Mouse (Mus musculus) intestine, embryonic 14.5 days (tissue): ENCODE measurements around the gene Hist1h2ak. TPM values are rescaled to one million over a fixed set of nuclear protein-coding genes. Genes with fewer than 3 reads are reported as not detected.
A peak's percentile ranks its signal among the peaks of the same experiment; 100 is the strongest.

Source experiments
- ATAC-seq: fragments of 200-750 bp; cut with Nextera tagmentation; replicated peaks from 2 replicates; pipeline ENCODE4 v1.8.0; 2017; ENCODE audit warnings: low read depth, moderate number of reproducible peaks, moderate TSS enrichment, moderate library complexity; ENCODE audit not compliant: low FRiP score, low TSS enrichment
- DNase-seq: peaks from one replicate; pipeline ENCODE4 v3.0.0-alpha.2; 2018; ENCODE audit warnings: low spot score
- H3K27ac ChIP-seq: fragments of 300-500 bp; sonication (generic); 2 replicates; pipeline ENCODE4 v1.5.1; 2014; ENCODE audit warnings: low read depth, mild to moderate bottlenecking, control low read depth
- H3K27me3 ChIP-seq: fragments of 300-500 bp; sonication (generic); replicated peaks from 2 replicates; pipeline ENCODE4 v1.6.1; 2014; ENCODE audit warnings: low read length, control low read depth; ENCODE audit not compliant: control insufficient read depth, insufficient read depth
- H3K36me3 ChIP-seq: fragments of 300-500 bp; sonication (generic); 2 replicates; pipeline ENCODE4 v1.6.1; 2014; ENCODE audit warnings: low read length, control low read depth; ENCODE audit not compliant: control insufficient read depth, insufficient read depth
- H3K4me1 ChIP-seq: fragments of 300-500 bp; sonication (generic); replicated peaks from 2 replicates; pipeline ENCODE4 v1.6.1; 2014; ENCODE audit warnings: low read length, control low read depth, mixed read lengths; ENCODE audit not compliant: control insufficient read depth, insufficient read depth
- H3K4me2 ChIP-seq: fragments of 300-500 bp; sonication (generic); 2 replicates; pipeline ENCODE4 v1.6.1; 2014; ENCODE audit warnings: low read length
- H3K4me3 ChIP-seq: fragments of 300-500 bp; sonication (generic); 2 replicates; pipeline ENCODE4 v1.5.1; 2014; ENCODE audit warnings: low read depth, low read length, control low read depth, mixed read lengths
- H3K9ac ChIP-seq: fragments of 300-500 bp; sonication (generic); 2 replicates; pipeline ENCODE4 v1.6.1; 2014; ENCODE audit warnings: mild to moderate bottlenecking, low read length
- H3K9me3 ChIP-seq: fragments of 300-500 bp; sonication (generic); 2 replicates; pipeline ENCODE4 v1.6.1; 2016; ENCODE audit warnings: low read length, control low read depth; ENCODE audit not compliant: control insufficient read depth
- WGBS: fragments of 180-500 bp; shearing (Covaris S2); extraction: QIAGEN DNeasy Blood & Tissue Kit; methylation state at CpG from one replicate; pipeline ENCODE4 v1.1.7; 2014; 5-methylcytosine and 5-hydroxymethylcytosine counted together
- microRNA-seq: library from miRNA; unstranded; fragments of <30 nt; microRNA quantifications from one replicate; pipeline ENCODE4, GENCODE M21; 2016
- polyA plus RNA-seq: library from polyadenylated mRNA; unstranded; fragments of >200 nt; fragmentation: Nextera tagmentation; extraction: Ambion mirVana; gene quantifications from 2 replicates; pipeline ENCODE4 v1.2.1, GENCODE M21; 2014

Gene Hist1h2ak
- polyA plus RNA-seq, 1 experiment from 2014 or later: 18.2 TPM

DNA sequence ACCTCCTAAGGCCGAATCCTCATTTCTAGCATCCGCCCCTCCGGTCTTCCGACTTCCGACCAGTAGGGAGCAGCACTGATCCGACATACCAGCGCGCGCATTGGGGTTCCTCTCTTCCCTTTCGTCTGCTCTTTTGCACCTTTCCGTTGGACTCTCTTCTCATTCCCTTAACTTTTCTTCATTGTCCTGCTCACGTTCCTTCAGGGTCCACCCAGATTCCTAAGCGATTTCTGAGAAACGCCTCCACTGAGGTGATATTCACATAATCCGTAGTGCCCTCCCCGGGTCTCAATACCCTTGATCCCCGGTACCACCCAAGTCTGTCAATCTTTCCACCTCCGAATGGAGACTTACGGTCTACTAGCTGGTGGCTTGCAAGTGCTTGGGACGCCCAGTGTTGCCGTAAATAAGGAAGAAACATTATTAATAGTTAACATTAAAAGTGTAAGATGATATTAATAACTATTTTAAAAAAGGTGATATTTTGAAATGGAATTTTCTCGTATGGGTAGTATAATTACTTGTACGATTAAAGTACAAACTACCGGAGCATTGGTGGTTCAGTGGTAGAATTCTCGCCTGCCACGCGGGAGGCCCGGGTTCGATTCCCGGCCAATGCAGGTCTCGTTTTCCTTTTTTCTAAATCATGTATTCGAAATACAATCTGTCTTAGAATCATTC lies 43.5 kb downstream of the Hist1h2ak start:
- Histone ChIP-seq H3K4me1 (peaks cover 2% of the 10 kb centered on the region), H3K36me3 (no peaks in the 10 kb centered on the region), H3K9ac (peak overlapping the region; percentile 66), H3K27me3 (no peaks in the 10 kb centered on the region), H3K9me3 (no peaks in the 10 kb centered on the region), H3K27ac (peak overlapping the region; percentile 67; the same call in 1 of the 2 replicates), H3K4me3 (peak overlapping the region; percentile 76), H3K4me2 (peak overlapping the region; percentile 52)
- DNase-seq: peak; percentile 95
- WGBS: under 1% methylated on average over 32 of the region's 32 CpGs
- ATAC-seq: peak; percentile 86

GRCm38 (mm10) chr13:21706669-21707068 lies 47.0 kb downstream of the Hist1h2ak start:
- H3K4me1 ChIP-seq: no peaks in the 10 kb centered on the region
- no peaks in the 10 kb centered on the region for H3K9me3 ChIP-seq
- no peak overlapping the region for H3K9ac ChIP-seq
- H3K27ac ChIP-seq: no peak overlapping the region
- no peak overlapping the region for H3K4me2 ChIP-seq
- H3K27me3 ChIP-seq: no peaks in the 10 kb centered on the region
- H3K36me3 ChIP-seq: no peaks in the 10 kb centered on the region
- DNase-seq (no peak), ATAC-seq (no peak)
- WGBS: 71% methylated on average over 4 of the region's 4 CpGs
- H3K4me3 ChIP-seq: no peak overlapping the region

Small RNAs within 50 kb of the gene (microRNA-seq; reads per million reads assigned to microRNA genes)
- gene Gm44346 (not detected), gene Gm44357 (not detected), gene Gm44367 (not detected), gene Gm44454 (not detected)

Other genes with a start within 250 kb of the Hist1h2ak start
- 8.2 and 9.6 TPM in 2 replicates for gene Zkscan8, start 222.7 kb downstream of the Hist1h2ak start, polyA plus RNA-seq
- gene Olfr1366, start 211.0 kb downstream of the Hist1h2ak start, polyA plus RNA-seq: 0.05 and 0.16 TPM in 2 replicates
- gene Olfr1535, start 193.9 kb downstream of the Hist1h2ak start, polyA plus RNA-seq: not detected in 2 replicates
- gene Olfr1364, start 172.1 kb downstream of the Hist1h2ak start, polyA plus RNA-seq: not detected in 2 replicates
- not detected in 2 replicates for gene Olfr1362, start 139.8 kb downstream of the Hist1h2ak start, polyA plus RNA-seq
- not detected in 2 replicates for gene Olfr11, start 111.3 kb downstream of the Hist1h2ak start, polyA plus RNA-seq
- not detected in 2 replicates for gene Olfr1361, start 90.4 kb downstream of the Hist1h2ak start, polyA plus RNA-seq
- not detected in 2 replicates for gene Olfr1360, start 76.4 kb downstream of the Hist1h2ak start, polyA plus RNA-seq
- gene Olfr1359, start 55.7 kb downstream of the Hist1h2ak start, polyA plus RNA-seq: not detected in 2 replicates
- gene Hist1h2bl, start 37.7 kb downstream of the Hist1h2ak start, polyA plus RNA-seq: 3.5 and 4.9 TPM in 2 replicates
- gene Hist1h2ai, start 37.4 kb downstream of the Hist1h2ak start, polyA plus RNA-seq: 26.2 and 47.7 TPM in 2 replicates
- gene Hist1h3h, start 36.2 kb downstream of the Hist1h2ak start, polyA plus RNA-seq: 7.7 and 18.4 TPM in 2 replicates
- gene Hist1h2bm, start 31.8 kb downstream of the Hist1h2ak start, polyA plus RNA-seq: 4.0 and 5.3 TPM in 2 replicates
- 2.2 and 2.3 TPM in 2 replicates for gene Hist1h4j, start 18.8 kb downstream of the Hist1h2ak start, polyA plus RNA-seq
- gene Hist1h4k, start 3.3 kb downstream of the Hist1h2ak start, polyA plus RNA-seq: 7.2 and 10.8 TPM in 2 replicates
- 3.2 and 3.7 TPM in 2 replicates for gene Hist1h2bn, start 296 bp upstream of the Hist1h2ak start, polyA plus RNA-seq
- gene Hist1h1b, start 26.8 kb upstream of the Hist1h2ak start, polyA plus RNA-seq: 16.0 and 16.8 TPM in 2 replicates
- gene Hist1h3i, start 29.5 kb upstream of the Hist1h2ak start, polyA plus RNA-seq: 188 and 230 TPM in 2 replicates
- 10.1 TPM in 1 of 2 replicates, not detected in the other for gene Hist1h2an, start 33.4 kb upstream of the Hist1h2ak start, polyA plus RNA-seq
- 0.74 and 1.8 TPM in 2 replicates for gene Hist1h2bp, start 33.6 kb upstream of the Hist1h2ak start, polyA plus RNA-seq
- 19.9 and 23.4 TPM in 2 replicates for gene Hist1h2bq, start 56.4 kb upstream of the Hist1h2ak start, polyA plus RNA-seq
- 4.0 TPM in 1 of 2 replicates, not detected in the other for gene Hist1h2ao, start 56.6 kb upstream of the Hist1h2ak start, polyA plus RNA-seq
- not detected in 2 replicates for gene Hist1h4m, start 57.9 kb upstream of the Hist1h2ak start, polyA plus RNA-seq
- 20.6 and 22.9 TPM in 2 replicates for gene Hist1h4n, start 78.4 kb upstream of the Hist1h2ak start, polyA plus RNA-seq
- gene Hist1h2ap, start 79.7 kb upstream of the Hist1h2ak start, polyA plus RNA-seq: 4,338 and 4,830 TPM in 2 replicates
- gene Hist1h2br, start 79.9 kb upstream of the Hist1h2ak start, polyA plus RNA-seq: 22.1 and 24.2 TPM in 2 replicates
- 9.8 and 13.8 TPM in 2 replicates for gene Zfp184, start 191.3 kb upstream of the Hist1h2ak start, polyA plus RNA-seq
- gene Pom121l2, start 227.4 kb upstream of the Hist1h2ak start, polyA plus RNA-seq: not detected in 2 replicates